In genomic region chr19:47457711-47458503, GRCm38 (mm10) we compare ENCODE assay signal across 10 mouse cellular contexts. TPM values are rescaled to one million over a fixed set of nuclear protein-coding genes. Genes with fewer than 3 reads are reported as not detected.
DNase-seq lines count a peak whose midpoint lies in the region; ATAC-seq and TF ChIP-seq lines count a peak whose summit lies in the region.
"Had no signal": no experiment of that assay in that cellular context is flagged by ENCODE, and none has a peak within 500 bp of the region (broad histone marks: within the 10 kb centered on the region; RNA-seq: fewer than 3 reads in every experiment).

No protein-coding gene starts in this region.

- no peak for ATAC-seq in kidney, embryonic 16.5 days (ENCODE audit: low FRiP score, low TSS enrichment)
- no peak for ATAC-seq in inflammation-experienced regulatory T-cells, adult 6 months
- no peak for ATAC-seq in neural tube, embryonic 15.5 days (ENCODE audit: low FRiP score)

- DNase-seq in kidney, adult 8-10 months = no peak
- DNase-seq in heart, adult 18-20 months = peak; percentile 79 to 90
- peak; percentile 46 to 66 for DNase-seq in kidney, postnatal 36 days
- no peak for DNase-seq in MN1 (ENCODE audit: low spot score)

- no peaks in the 10 kb centered on the region for H3K27me3 ChIP-seq in kidney, embryonic 16.5 days (ENCODE audit: insufficient read depth, low read length)
- no peaks in the 10 kb centered on the region for H3K27me3 ChIP-seq in myocyte (ENCODE audit: control insufficient read depth, insufficient read depth, insufficient read length)
- H3K27me3 ChIP-seq in neural tube, embryonic 15.5 days (replicated peaks) = no peaks in the 10 kb centered on the region
- H3K27me3 ChIP-seq: embryonic facial prominence, embryonic 15.5 days had no signal

- WGBS in kidney, embryonic 16.5 days = 36% methylated on average over 13 of the region's 13 CpGs
- WGBS in neural tube, embryonic 15.5 days = 71% methylated on average over 13 of the region's 13 CpGs

- H3K9ac ChIP-seq in kidney, embryonic 16.5 days (replicated peaks; ENCODE audit: low read length) = no peak overlapping the region
- H3K9ac ChIP-seq in neural tube, embryonic 15.5 days (replicated peaks) = no peak overlapping the region
- H3K9ac ChIP-seq: embryonic facial prominence, embryonic 15.5 days; hindbrain, embryonic 14.5 days had no signal

- no peak overlapping the region for H3K4me3 ChIP-seq in kidney, embryonic 16.5 days (ENCODE audit: low read length)
- H3K4me3 ChIP-seq in myocyte = peak overlapping the region; percentile 12
- H3K4me3 ChIP-seq in neural tube, embryonic 15.5 days (replicated peaks) = no peak overlapping the region
- H3K4me3 ChIP-seq: embryonic facial prominence, embryonic 15.5 days had no signal

- H3K4me1 ChIP-seq in kidney, embryonic 16.5 days (ENCODE audit: insufficient read depth, low read length) = peaks cover 79% of the 10 kb centered on the region
- H3K4me1 ChIP-seq in neural tube, embryonic 15.5 days = peaks cover 78% of the 10 kb centered on the region

- no peaks in the 10 kb centered on the region for H3K36me3 ChIP-seq in kidney, embryonic 16.5 days (ENCODE audit: insufficient read depth, low read length)
- H3K36me3 ChIP-seq in myocyte (ENCODE audit: control insufficient read depth, insufficient read depth) = no peaks in the 10 kb centered on the region
- H3K36me3 ChIP-seq in neural tube, embryonic 15.5 days = no peaks in the 10 kb centered on the region
- H3K36me3 ChIP-seq: embryonic facial prominence, embryonic 15.5 days had no signal

- peak; percentile 28 for TF ChIP-seq POLR2A in myocyte (IDR thresholded peaks at IDR 0.05; ENCODE audit: insufficient read length, low read depth)

- H3K4me2 ChIP-seq in kidney, embryonic 16.5 days (replicated peaks; ENCODE audit: low read depth, low read length) = no peak overlapping the region
- H3K4me2 ChIP-seq in myocyte (ENCODE audit: low read depth) = peak overlapping the region; percentile 98
- H3K4me2 ChIP-seq in neural tube, embryonic 15.5 days = no peak overlapping the region
- H3K4me2 ChIP-seq: embryonic facial prominence, embryonic 15.5 days; hindbrain, embryonic 14.5 days had no signal

- no peaks in the 10 kb centered on the region for H3K9me3 ChIP-seq in kidney, embryonic 16.5 days (ENCODE audit: low read length)
- H3K9me3 ChIP-seq in neural tube, embryonic 15.5 days (replicated peaks) = no peaks in the 10 kb centered on the region
- H3K9me3 ChIP-seq: embryonic facial prominence, embryonic 15.5 days had no signal

- peaks cover 77% of the 10 kb centered on the region for H3K79me2 ChIP-seq in myocyte (ENCODE audit: control insufficient read depth, insufficient read depth)

- H3ac ChIP-seq in myocyte (ENCODE audit: control insufficient read depth, insufficient read length) = peak overlapping the region; percentile 8

- H3K27ac ChIP-seq in kidney, embryonic 16.5 days (ENCODE audit: low read length) = 0 out of 2 replicates have a peak overlapping the region, but pooled peaks have one; percentile 9
- no peak overlapping the region for H3K27ac ChIP-seq in neural tube, embryonic 15.5 days (replicated peaks)
- H3K27ac ChIP-seq: embryonic facial prominence, embryonic 15.5 days; hindbrain, embryonic 14.5 days had no signal

TF ChIP-seq in myocyte, 11 proteins besides CTCF, POLR2A, EP300 and RAD21:
- TF ChIP-seq MAX (IDR thresholded peaks at IDR 0.05; ENCODE audit: low read depth) (no peak), TCF12 (IDR thresholded peaks at IDR 0.05; ENCODE audit: insufficient read depth, poor library complexity, severe bottlenecking) (no peak), POLR2AphosphoS2 (IDR thresholded peaks at IDR 0.05; ENCODE audit: insufficient read length, low read depth) (peak; percentile 18), MYOG (IDR thresholded peaks at IDR 0.05; ENCODE audit: control insufficient read depth in 1 of 3, insufficient read depth in 1 of 3, insufficient read length in 2 of 3, low read depth in 2 of 3) (peak in 1 of 3 experiments; percentile 22)

RNA-seq across cellular contexts. Expression of gene Sh3pxd2a, which starts 6.3 kb away (rescaled TPM):
- 5.0 and 5.5 TPM in 2 replicates for polyA plus RNA-seq in kidney, embryonic 16.5 days (2015; fragmentation: Nextera tagmentation; extraction: Ambion mirVana)
- 10 to 100 TPM; 45.5 to 48.7 TPM for total RNA-seq in heart, adult 18-20 months (2021)
- polyA plus RNA-seq in myocyte (2012; fragmentation: generic; extraction: Trizol) = 59.5 TPM
- polyA plus RNA-seq in inflammation-experienced regulatory T-cells, adult 6 months (2017; shearing (Covaris generic)) = under 1 TPM; 0.30 to 0.87 (median 0.54) TPM
- polyA plus RNA-seq in neural tube, embryonic 15.5 days (2015; fragmentation: Nextera tagmentation; extraction: Ambion mirVana) = 2.2 and 3.3 TPM in 2 replicates

Comparison
In these comparisons a context has a peak if more than half of its experiments do, and no peak if none do; other contexts are left out.
1. DNase-seq: peak in heart, adult 18-20 months (2 of 2) and kidney, postnatal 36 days (2 of 2); none in kidney, adult 8-10 months (0 of 2) and MN1 (single experiment).